Mouse (Mus musculus): ENCODE measurements around the gene Smg6. TPM values are rescaled to one million over a fixed set of nuclear protein-coding genes. Genes with fewer than 3 reads are reported as not detected.
A peak's percentile ranks its signal among the peaks of the same experiment; 100 is the strongest.

Smg6 gene
- polyA plus RNA-seq, 1 experiment from 2014 or later, result 21.0 TPM

DNA sequence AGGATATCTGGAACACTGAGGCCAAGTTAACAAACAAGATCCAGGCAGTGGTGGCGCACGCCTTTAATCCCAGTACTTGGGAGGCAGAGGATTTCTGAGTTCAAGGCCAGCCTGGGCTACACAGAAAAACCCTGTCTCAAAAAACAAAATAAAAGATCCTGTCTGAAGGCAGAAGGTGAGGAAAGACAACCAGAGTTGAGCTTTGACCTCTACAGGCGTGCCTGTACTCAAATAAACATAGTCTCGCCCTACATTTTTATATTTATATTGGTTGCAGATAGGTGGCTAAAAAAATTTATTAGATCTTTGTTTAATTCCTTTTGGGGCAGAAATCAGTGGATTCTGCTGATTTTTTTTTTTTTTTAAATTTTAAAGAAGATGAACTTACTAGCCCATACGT, 23.2 kb upstream of the Smg6 start:
- no peak for DNase-seq (ENCODE audit: low spot score)
- WGBS, result 91% methylated on average over 5 of the region's 5 CpGs
- Histone ChIP-seq H3K9me3 (no peaks in the 10 kb centered on the region), H3K27me3 (replicated peaks; ENCODE audit: low read depth, poor library complexity, severe bottlenecking) (no peaks in the 10 kb centered on the region), H3K36me3 (replicated peaks) (peaks cover 82% of the 10 kb centered on the region), H3K4me3 (no peak overlapping the region), H3K27ac (replicated peaks) (no peak overlapping the region), H3K4me1 (peaks cover 8% of the 10 kb centered on the region)

DNA sequence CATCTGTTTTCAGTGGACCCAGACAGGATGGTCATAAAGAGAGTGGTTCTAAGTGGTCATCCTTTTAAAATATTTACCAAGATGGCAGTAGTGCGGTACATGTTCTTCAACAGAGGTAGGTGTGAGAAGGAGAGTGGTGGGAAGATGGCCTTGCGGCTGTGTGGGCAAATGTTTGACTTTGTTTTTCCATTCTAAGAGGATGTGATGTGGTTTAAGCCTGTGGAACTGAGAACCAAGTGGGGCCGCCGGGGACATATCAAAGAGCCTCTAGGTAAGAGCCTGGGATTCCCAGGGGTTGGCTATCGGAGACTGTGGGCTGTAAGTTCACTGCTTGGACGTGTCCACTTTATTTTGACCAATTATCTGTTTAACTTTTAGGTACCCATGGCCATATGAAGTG, 17.8 kb upstream of the Smg6 start:
- DNase-seq (ENCODE audit: low spot score), result no peak
- H3K27ac ChIP-seq (replicated peaks), result no peak overlapping the region
- H3K4me3 ChIP-seq, result no peak overlapping the region
- H3K9me3 ChIP-seq, result no peaks in the 10 kb centered on the region
- H3K36me3 ChIP-seq (replicated peaks), result peaks cover 81% of the 10 kb centered on the region
- WGBS, result 95% methylated on average over 6 of the region's 6 CpGs
- H3K4me1 ChIP-seq, result no peaks in the 10 kb centered on the region
- H3K27me3 ChIP-seq (replicated peaks; ENCODE audit: low read depth, poor library complexity, severe bottlenecking), result no peaks in the 10 kb centered on the region

DNA sequence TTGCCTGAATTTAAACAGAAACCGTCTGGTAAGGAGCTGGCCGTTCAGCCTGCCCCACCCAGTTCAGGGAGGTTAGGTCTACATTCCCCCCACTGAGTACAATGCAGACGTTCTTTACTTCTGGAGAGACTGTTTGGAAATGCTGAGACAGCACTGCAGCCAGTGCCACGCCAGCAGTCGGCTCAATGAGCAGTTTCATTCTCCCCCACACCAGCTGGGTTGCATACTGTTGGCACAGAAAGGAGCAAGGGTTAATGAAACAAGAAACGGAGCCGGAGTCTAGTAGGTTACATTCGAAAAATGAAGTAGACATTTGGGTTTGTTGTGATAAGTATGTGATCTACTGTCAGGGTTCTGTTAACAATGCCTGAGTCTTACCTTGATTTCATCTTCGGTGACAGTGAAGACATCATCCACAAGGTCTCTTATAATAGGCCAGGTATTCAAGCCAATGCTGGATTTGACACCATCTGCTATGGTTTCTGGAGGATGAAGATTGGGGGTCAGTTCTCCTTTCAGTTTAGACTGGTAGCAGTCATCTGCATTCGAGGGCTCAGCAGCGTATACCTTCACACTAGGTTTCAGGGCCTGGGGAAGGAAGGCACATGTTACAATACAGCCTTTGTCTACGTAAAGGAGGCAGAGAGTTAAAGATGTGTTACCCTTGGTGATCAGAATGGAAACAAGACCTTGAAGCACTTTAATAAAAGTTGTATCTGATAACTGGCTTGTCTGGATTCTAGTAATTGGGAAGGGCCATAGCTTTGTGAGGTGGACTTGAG, 16.8 kb upstream of the Smg6 start:
- peaks cover 71% of the 10 kb centered on the region for H3K36me3 ChIP-seq (replicated peaks)

DNA sequence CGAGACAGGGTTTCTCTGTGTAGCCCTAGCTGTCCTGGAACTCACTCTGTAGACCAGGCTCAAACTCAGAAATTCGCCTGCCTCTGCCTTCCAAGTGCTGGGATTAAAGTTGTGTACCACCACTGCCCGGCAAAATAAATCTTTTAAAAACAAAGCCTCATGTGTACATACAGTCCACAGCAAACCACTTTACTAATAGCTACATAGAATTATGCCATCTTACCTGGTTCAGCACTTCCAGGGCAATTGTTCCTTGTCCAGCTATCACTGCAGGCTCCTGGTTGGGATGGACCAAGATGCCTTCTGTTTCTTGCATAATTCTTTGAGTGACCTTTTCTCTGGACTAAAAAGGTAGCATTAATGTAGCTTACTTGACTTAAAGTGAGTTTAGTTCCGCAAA, 15.6 kb upstream of the Smg6 start:
- no peak for DNase-seq (ENCODE audit: low spot score)

More for the DNA sequence above, 16.8 kb upstream of the Smg6 start:
- Histone ChIP-seq H3K9me3 (no peaks in the 10 kb centered on the region), H3K27me3 (replicated peaks; ENCODE audit: low read depth, poor library complexity, severe bottlenecking) (no peaks in the 10 kb centered on the region), H3K27ac (replicated peaks) (no peak overlapping the region), H3K4me3 (no peak overlapping the region), H3K4me1 (no peaks in the 10 kb centered on the region)
- 86% methylated on average over 12 of the region's 12 CpGs for WGBS
- no peak for DNase-seq (ENCODE audit: low spot score)

DNA sequence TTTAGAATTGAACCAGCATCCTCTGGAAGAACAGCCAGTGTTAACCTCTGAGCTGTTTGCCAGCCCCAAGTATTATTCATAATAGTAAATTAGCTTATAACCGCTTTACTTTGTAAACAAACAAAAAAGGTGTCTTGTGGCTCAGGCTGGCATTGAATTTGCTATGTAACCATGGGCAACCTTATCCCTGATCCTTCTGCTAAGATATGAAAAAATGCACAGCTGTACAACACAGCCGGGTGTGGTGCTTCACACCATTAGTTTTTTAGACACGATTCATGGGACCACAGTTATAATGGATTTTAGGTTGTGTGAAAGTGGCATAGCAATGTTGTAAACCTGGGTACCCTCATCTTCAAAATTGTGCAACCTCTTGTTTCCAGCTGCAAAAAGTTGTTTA, 13.1 kb upstream of the Smg6 start:
- Histone ChIP-seq H3K27ac (replicated peaks) (no peak overlapping the region), H3K4me3 (no peak overlapping the region), H3K9me3 (no peaks in the 10 kb centered on the region), H3K4me1 (no peaks in the 10 kb centered on the region), H3K36me3 (replicated peaks) (peaks cover 44% of the 10 kb centered on the region), H3K27me3 (replicated peaks; ENCODE audit: low read depth, poor library complexity, severe bottlenecking) (no peaks in the 10 kb centered on the region)
- WGBS, result 96% methylated on average over 3 of the region's 3 CpGs
- no peak for DNase-seq (ENCODE audit: low spot score)

More for the DNA sequence above, 15.6 kb upstream of the Smg6 start:
- no peaks in the 10 kb centered on the region for H3K27me3 ChIP-seq (replicated peaks; ENCODE audit: low read depth, poor library complexity, severe bottlenecking)
- 90% methylated on average over 4 of the region's 4 CpGs for WGBS
- no peaks in the 10 kb centered on the region for H3K4me1 ChIP-seq
- no peak overlapping the region for H3K4me3 ChIP-seq
- no peak overlapping the region for H3K27ac ChIP-seq (replicated peaks)
- no peaks in the 10 kb centered on the region for H3K9me3 ChIP-seq
- peaks cover 59% of the 10 kb centered on the region for H3K36me3 ChIP-seq (replicated peaks)

DNA sequence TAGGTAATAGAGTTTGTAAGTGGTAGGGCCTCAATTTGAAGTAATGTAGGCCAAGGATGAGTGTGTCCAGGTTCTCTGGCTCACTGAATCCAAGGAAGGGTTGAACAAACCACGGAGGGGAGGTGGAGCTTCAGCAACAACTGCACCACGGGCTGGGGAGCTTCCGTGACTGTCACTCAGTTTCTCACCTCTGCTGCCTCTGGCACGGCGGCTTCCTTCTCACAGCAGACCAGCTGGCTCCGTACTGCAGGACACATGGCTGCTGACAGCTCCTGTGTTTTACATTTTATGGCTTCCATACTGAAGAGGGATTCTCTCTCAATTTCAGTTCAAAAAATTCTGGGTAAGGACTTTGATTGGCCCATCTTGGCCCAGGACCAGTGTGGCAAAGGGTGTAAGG, 6.4 kb upstream of the Smg6 start:
- Histone ChIP-seq H3K9me3 (no peaks in the 10 kb centered on the region), H3K4me3 (no peak overlapping the region), H3K36me3 (replicated peaks) (peaks cover 34% of the 10 kb centered on the region), H3K27me3 (replicated peaks; ENCODE audit: low read depth, poor library complexity, severe bottlenecking) (no peaks in the 10 kb centered on the region), H3K4me1 (no peaks in the 10 kb centered on the region), H3K27ac (replicated peaks) (no peak overlapping the region)
- WGBS, result 87% methylated on average over 6 of the region's 6 CpGs
- DNase-seq (ENCODE audit: low spot score), result no peak

DNA sequence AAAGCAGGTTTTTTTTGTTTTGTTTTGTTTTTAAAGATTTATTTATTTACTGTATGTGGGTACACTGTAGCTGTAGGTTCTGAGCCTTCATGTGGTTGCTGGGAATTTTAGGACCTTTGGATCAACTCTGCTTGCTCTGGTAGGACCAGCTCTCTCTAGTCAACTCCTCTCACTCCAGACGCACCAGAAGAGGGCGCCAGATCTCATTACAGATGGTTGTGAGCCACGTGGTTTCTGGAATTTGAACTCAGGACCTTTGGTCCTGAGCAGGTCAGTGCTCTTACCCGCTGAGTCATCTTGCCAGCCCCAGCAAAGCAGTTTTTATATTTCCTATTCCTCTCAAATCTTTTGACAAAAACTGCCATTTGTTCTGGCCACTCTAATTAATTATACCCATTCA, 1.5 kb upstream of the Smg6 start:
- Histone ChIP-seq H3K36me3 (replicated peaks) (peaks cover 13% of the 10 kb centered on the region), H3K27me3 (replicated peaks; ENCODE audit: low read depth, poor library complexity, severe bottlenecking) (no peaks in the 10 kb centered on the region), H3K4me1 (peaks cover 19% of the 10 kb centered on the region), H3K9me3 (no peaks in the 10 kb centered on the region), H3K4me3 (no peak overlapping the region; the same call in 1 of the 2 replicates), H3K27ac (replicated peaks) (no peak overlapping the region)
- 60% methylated on average over 4 of the region's 4 CpGs for WGBS
- peak; percentile 31 for DNase-seq (ENCODE audit: low spot score)

DNA sequence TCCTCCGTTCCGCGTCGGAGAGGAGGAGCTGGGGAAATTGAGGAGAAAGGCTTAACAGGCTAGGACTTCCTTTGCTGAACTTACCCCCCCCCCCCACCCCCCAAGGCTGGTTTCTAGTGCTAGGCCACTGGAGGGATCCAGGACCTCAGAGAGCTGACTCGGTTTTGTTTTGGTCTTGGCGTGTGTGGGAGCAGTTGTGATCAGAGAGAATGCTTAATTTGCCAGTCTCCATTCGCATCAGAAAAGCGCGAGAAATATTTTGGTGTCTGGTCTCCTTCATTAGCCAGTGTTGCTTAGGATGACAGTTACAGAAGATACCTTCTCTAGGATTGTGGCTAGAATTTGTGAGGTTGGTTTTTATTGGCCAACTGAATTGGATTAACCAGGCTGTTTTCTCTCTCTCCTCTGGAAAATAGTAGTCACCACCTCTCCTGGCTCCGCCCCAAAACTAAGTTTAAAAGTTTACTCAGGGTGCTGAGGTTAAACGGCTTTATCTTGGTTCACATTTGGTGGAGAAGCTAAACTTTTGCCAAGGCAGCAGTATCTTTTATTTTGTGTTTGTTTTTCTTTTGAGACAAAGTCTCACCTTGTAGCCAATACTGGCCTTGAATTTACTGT, 874 bp downstream of the Smg6 start:
- Histone ChIP-seq H3K27me3 (replicated peaks; ENCODE audit: low read depth, poor library complexity, severe bottlenecking) (no peaks in the 10 kb centered on the region), H3K27ac (replicated peaks) (peak overlapping the region; percentile 95), H3K36me3 (replicated peaks) (peaks cover 29% of the 10 kb centered on the region), H3K4me1 (peaks cover 19% of the 10 kb centered on the region), H3K4me3 (peak overlapping the region; percentile 91), H3K9me3 (no peaks in the 10 kb centered on the region)
- 9% methylated on average over 11 of the region's 11 CpGs for WGBS
- DNase-seq (ENCODE audit: low spot score), result no peak

DNA sequence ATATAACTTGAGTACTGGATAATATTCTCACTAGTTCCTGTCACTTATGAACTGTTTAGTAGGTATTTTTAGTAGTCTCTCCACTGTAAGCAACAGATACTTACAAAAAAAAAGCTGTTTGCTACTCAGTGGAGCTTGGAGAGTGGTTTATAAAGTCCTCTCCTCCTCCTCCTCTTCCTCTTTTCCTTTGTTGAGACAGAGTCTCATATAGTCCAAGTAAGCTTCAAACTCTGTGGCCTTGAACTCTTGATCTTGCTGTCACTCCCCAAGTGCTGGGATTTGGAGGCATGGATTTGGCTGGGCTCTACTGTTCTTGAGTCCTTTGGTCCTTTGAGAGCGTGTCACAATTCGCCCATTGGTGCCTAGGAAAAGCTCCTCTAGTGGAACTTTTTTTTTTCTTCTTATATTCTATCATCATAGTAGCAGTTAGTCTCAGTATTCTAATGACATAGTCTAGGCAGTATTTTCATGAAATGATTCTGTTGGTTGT, 1.7 kb downstream of the Smg6 start:
- no peak overlapping the region for H3K27ac ChIP-seq (replicated peaks)

DNA sequence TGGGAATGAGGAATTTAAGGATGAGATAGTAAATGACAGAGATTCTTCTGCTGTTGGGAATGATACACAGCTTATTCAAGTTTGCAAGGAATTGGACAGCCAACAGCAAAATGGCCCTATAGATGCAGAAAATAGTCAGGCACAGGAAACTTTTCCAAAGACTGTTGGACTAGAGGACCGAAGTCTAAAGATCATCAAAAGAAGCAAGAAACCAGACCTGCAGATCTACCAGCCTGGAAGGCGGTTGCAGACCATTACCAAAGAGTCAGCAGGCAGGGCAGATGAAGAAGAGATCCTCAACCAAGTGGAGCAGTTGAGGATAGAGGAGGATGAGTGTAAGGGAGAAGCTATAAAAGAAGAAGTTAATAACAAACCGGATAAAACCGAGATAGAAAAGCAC, 3.5 kb downstream of the Smg6 start:
- Histone ChIP-seq H3K4me3 (no peak overlapping the region), H3K36me3 (replicated peaks) (peaks cover 55% of the 10 kb centered on the region), H3K9me3 (no peaks in the 10 kb centered on the region), H3K4me1 (peaks cover 19% of the 10 kb centered on the region), H3K27me3 (replicated peaks; ENCODE audit: low read depth, poor library complexity, severe bottlenecking) (no peaks in the 10 kb centered on the region), H3K27ac (replicated peaks) (no peak overlapping the region)
- DNase-seq (ENCODE audit: low spot score), result no peak
- WGBS, result 89% methylated on average over 4 of the region's 4 CpGs

More for the DNA sequence above, 1.7 kb downstream of the Smg6 start:
- Histone ChIP-seq H3K36me3 (replicated peaks) (peaks cover 37% of the 10 kb centered on the region), H3K4me1 (peaks cover 19% of the 10 kb centered on the region), H3K9me3 (no peaks in the 10 kb centered on the region), H3K27me3 (replicated peaks; ENCODE audit: low read depth, poor library complexity, severe bottlenecking) (no peaks in the 10 kb centered on the region), H3K4me3 (peak overlapping the region; percentile 91)
- no peak for DNase-seq (ENCODE audit: low spot score)
- 91% methylated on average over 2 of the region's 2 CpGs for WGBS

DNA sequence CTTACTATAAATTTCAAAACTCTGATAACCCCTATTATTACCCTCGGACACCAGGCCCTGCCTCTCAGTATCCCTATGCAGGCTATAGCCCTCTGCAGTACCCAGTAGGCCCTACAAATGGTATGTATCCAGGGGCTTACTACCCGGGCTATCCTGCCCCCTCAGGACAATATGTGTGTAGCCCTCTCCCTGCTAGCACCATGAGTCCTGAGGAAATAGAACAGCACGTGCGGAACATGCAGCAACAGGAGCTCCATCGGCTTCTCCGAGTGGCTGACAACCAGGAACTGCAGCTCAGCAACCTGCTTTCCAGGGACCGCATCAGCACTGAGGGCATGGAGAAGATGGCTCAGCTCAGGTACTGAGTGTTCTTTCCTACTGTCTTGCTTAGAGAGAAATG, 4.8 kb downstream of the Smg6 start:
- Histone ChIP-seq H3K4me1 (peaks cover 13% of the 10 kb centered on the region), H3K27me3 (replicated peaks; ENCODE audit: low read depth, poor library complexity, severe bottlenecking) (no peaks in the 10 kb centered on the region), H3K36me3 (replicated peaks) (peaks cover 68% of the 10 kb centered on the region), H3K9me3 (no peaks in the 10 kb centered on the region), H3K27ac (replicated peaks) (no peak overlapping the region), H3K4me3 (no peak overlapping the region)
- DNase-seq (ENCODE audit: low spot score), result no peak
- WGBS, result 92% methylated on average over 7 of the region's 7 CpGs

DNA sequence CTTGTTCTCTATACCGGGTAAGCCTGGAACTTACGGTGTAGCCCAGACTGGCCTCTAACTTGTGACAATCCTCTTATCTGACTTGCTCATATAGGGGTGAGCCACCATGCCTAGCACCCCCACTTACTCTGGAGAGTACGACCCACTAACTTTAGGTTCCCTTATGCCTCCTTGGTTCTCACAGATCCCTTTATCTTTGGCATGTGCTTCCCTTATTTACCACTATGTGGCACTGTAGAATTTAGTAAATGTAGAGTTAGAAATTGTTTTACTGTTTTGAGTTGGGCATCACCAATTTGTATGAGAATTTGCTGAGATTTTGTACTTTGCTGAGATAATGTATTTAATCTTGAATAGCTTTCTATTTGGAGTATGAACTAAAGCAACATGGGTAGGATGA, 20.7 kb downstream of the Smg6 start:
- no peak overlapping the region for H3K4me3 ChIP-seq
- no peaks in the 10 kb centered on the region for H3K4me1 ChIP-seq
- H3K9me3 ChIP-seq, result no peaks in the 10 kb centered on the region
- peaks cover 78% of the 10 kb centered on the region for H3K36me3 ChIP-seq (replicated peaks)
- no peaks in the 10 kb centered on the region for H3K27me3 ChIP-seq (replicated peaks; ENCODE audit: low read depth, poor library complexity, severe bottlenecking)
- H3K27ac ChIP-seq (replicated peaks), result no peak overlapping the region
- 77% methylated on average over 3 of the region's 3 CpGs for WGBS
- no peak for DNase-seq (ENCODE audit: low spot score)

DNA sequence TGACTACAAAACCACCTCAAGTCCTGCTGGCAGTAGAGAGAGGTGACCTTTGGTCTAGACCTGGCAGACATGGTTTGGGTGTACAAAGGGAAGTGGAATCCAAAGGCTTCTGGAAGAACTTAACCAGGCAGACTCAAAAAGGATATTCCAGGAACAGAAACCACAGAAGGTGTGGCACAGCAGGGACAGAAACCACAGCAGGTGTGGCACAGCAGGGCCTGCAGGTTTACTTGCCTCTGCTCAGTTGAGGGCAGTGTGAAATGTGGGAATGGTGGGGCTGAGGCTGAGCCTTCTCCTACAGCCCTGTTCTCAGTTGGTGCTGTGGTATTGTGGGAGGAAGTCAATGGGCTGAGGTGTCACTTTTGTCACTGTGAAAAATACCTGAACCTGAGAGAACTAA, 29.3 kb downstream of the Smg6 start:
- H3K27me3 ChIP-seq (replicated peaks; ENCODE audit: low read depth, poor library complexity, severe bottlenecking), result no peaks in the 10 kb centered on the region
- no peaks in the 10 kb centered on the region for H3K4me1 ChIP-seq
- peaks cover 68% of the 10 kb centered on the region for H3K36me3 ChIP-seq (replicated peaks)
- DNase-seq (ENCODE audit: low spot score), result no peak
- no peak overlapping the region for H3K4me3 ChIP-seq
- no peaks in the 10 kb centered on the region for H3K9me3 ChIP-seq
- H3K27ac ChIP-seq (replicated peaks), result no peak overlapping the region

Data from embryonic facial prominence, embryonic 10.5 days (tissue).